Mouse (Mus musculus): ENCODE data around the gene Asb14.
"Not testable (repeated sequence)": the region's sequence is repeated elsewhere in the genome, so short reads cannot be mapped to it uniquely, and the experiment has no call there.

Asb14 gene

DNA sequence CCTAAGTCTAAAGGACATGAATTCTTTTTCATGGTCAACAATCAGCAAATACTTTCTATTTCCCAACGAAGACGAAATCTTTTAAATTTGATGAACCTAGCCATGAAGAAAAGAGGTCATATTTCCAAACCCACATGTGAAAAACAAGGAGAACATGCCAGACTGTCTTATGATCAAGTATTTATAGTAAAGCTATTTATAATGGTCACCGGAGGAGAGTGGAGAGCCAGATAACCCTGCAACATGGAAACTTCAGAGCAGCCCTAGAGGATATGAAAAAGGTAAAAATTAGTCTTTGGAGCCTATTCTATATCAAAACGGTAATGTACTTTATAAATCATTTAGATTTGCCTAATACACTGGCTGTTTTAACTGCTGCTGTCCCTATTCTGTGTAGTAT, at the start of gene Asb14:
Gene Asb14 (plus strand): TSS at position 166 of the 400 bp plus-strand sequence.
- no peak for DNase-seq (ENCODE audit: low spot score in 2 of 2)

- DNase-seq (ENCODE audit: low spot score in 2 of 2), result no peak
These were observed 41.3 kb upstream of the Asb14 start for GRCm38 (mm10) chr14:26853053-26853452.

GRCm38 (mm10) chr14:26854066-26854465, 40.3 kb upstream of the Asb14 start:
- no peak for DNase-seq (ENCODE audit: low spot score in 2 of 2)

DNA sequence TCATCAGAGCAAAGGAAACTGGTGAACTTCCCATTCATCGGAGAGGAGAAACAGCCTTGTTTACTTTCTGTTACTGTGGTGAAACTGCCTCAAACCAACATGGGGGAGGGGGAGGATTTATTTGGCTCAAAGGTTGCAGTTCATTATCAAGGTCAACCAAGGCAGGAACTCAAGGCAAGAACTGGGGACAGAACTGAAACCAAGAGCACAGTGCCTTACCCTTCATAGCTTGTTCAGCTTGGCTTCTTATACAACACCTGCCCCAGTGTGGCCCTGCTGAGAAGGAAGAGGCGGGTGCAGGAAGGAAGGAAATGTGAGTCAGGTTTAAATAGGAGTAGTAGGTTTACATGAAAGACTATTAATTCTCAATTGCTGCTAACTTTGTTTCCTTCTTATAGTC, 36.0 kb upstream of the Asb14 start:
- no peak for DNase-seq (ENCODE audit: low spot score in 2 of 2)

- DNase-seq (ENCODE audit: low spot score in 2 of 2), result no peak
These were observed 35.3 kb upstream of the Asb14 start for GRCm38 (mm10) chr14:26859024-26859423.

- DNase-seq (ENCODE audit: low spot score in 2 of 2), result no peak
These were observed 27.0 kb upstream of the Asb14 start for GRCm38 (mm10) chr14:26867356-26867755.

DNA sequence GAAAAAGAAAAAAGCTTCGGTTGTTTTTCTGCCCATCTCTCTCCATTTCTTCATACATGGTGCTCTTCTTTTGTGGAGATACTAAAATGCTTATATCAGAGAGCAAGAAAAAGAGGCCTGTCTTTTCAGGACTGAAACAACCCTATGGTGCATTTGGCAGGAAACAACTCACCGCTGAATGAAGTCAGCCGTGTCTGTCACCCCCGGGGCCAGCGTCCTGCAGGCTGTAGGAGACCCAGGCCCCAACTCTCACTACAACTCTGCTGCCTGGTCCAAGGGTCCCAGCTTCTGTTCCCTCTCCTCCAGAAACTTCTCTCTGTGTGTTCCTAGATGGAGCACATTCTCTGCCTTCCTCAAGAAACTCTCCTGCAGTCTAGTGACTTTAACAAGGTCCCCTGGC, 26.1 kb upstream of the Asb14 start:
- DNase-seq (ENCODE audit: low spot score in 2 of 2), result no peak

GRCm38 (mm10) chr14:26878756-26879155, 15.6 kb upstream of the Asb14 start:
- no peak for DNase-seq (ENCODE audit: low spot score in 2 of 2)

GRCm38 (mm10) chr14:26879976-26880375, 14.4 kb upstream of the Asb14 start:
- DNase-seq (ENCODE audit: low spot score in 2 of 2), result no peak

DNA sequence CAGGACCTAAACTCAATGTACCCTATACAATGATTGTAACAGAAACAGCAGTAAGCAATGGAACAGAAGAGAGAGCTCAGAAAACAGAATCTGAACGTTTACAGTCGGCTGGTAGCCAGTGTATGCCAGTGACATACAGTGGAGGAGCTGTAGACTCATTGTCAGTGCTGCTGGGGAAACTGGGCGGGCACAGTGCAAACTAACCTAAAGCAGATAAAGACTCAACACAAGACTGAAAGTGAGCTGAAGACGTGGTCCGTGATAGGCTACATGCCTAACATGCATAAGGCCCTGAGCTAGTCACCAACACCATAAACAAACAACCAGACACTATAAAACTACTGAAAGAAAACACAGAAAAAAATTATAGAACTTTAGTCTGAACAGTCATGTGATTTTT, 12.7 kb upstream of the Asb14 start:
- no peak for DNase-seq (ENCODE audit: low spot score in 2 of 2)

DNA sequence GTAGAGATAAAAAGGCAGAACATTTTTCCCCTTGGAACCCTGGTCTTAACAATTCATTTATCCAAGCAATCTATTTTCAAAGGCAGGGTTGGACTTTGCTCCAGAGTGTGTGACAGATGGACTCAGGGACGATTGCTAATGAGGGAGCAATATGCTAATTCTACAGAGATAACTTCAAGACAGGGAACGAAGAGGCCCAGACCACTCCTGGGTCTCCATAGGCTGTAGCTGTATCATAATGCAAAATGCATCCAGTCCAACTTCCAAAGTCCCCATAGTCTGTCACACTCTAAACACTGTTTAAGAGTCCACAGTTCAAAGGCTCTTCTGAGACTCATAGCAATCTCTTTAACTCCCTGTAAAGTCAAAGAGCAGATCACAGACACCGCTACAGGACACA, 7.1 kb upstream of the Asb14 start:
- no peak for DNase-seq (ENCODE audit: low spot score in 2 of 2)

GRCm38 (mm10) chr14:26890777-26891176, 3.6 kb upstream of the Asb14 start:
- DNase-seq (ENCODE audit: low spot score in 2 of 2), result no peak

- DNase-seq (ENCODE audit: low spot score in 2 of 2), result no peak
These were observed 5.1 kb downstream of the Asb14 start for GRCm38 (mm10) chr14:26899490-26899889.

DNA sequence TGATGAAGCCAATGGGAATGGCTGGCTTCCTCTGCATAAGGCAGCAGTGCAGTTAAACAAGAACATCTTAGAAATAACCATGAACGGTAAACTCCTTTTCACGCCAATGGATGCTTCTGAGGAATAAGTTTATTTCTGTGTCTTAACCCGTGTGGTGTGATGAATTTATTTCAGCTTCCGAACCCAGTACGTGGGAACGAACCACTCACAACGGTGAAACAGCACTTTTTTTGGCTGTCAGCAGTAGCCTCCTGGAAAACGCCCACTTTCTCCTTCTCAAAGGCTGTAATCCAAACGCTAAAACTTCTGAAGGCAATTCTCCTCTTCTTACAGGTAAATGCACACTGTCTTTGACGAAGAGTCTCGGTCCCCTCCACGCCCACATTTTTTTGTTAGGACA, 6.5 kb downstream of the Asb14 start:
- no peak for DNase-seq (ENCODE audit: low spot score in 2 of 2)

DNA sequence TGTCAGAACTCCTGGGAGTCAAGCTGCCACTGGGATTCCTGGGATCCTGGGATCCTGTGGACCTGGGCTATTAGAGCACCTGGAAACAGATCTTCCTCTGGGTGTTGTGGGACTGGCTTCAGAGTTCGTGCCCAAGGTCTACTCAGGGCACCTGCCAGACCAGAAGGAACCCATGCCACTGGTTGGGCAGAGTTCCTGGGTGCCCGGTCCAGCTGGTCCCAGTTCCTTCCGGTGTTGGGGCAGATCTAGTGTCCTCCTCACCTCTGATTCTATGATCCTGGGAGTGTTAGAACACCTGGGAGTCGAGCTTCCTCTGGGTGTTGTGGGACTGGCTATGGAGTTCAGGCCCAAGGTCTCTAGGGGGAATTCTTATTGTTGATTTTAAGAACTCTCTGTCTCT, 13.0 kb downstream of the Asb14 start:
- no peak for DNase-seq (ENCODE audit: low spot score in 2 of 2)

DNA sequence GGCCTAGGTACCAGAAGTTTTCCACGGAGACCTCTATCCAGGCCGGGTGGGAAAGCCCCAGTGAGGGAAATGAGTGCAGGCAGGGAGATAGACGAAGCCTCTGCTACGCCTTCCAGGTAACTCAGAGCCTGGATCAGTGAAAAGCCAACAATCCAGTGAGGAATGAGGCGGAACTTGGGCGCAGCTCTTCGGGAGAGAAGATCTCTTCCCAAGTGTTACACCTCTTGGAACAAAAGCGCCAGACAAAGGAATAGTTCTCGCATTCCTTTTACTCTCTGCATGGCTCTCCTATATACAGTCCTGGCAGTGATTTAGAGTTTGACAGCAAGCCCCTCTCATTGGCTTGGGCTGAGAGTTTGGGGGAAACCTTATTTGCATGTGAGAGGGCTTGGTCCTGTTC, 16.1 kb downstream of the Asb14 start:
- DNase-seq (ENCODE audit: low spot score in 2 of 2), result not testable (repeated sequence)

DNA sequence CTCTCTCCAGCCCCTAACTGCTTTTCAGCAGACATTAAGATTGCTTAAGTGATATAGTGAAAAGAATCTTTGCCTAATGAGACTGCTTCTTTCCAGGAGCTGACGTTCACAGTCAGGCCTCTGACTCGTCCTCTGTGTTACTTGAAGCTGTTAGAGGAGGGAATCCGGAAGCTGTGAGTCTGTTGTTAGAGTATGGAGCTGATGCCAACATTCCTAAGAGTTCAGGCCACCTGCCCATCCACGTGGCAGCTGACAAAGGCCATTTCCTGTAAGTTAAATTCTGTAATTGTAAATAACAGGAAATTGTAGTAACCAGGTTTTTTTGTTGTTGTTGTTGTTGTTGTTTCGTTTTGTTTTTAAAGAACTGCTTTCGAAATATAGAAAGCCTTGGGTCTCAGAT, 16.8 kb downstream of the Asb14 start:
- no peak for DNase-seq (ENCODE audit: low spot score in 2 of 2)

GRCm38 (mm10) chr14:26911826-26912225, 17.5 kb downstream of the Asb14 start:
- DNase-seq (ENCODE audit: low spot score in 2 of 2), result no peak

GRCm38 (mm10) chr14:26913681-26914268, 19.4 kb downstream of the Asb14 start:
- peak in 1 of 2 experiments; percentile 22 for DNase-seq (ENCODE audit: low spot score in 2 of 2)

DNA sequence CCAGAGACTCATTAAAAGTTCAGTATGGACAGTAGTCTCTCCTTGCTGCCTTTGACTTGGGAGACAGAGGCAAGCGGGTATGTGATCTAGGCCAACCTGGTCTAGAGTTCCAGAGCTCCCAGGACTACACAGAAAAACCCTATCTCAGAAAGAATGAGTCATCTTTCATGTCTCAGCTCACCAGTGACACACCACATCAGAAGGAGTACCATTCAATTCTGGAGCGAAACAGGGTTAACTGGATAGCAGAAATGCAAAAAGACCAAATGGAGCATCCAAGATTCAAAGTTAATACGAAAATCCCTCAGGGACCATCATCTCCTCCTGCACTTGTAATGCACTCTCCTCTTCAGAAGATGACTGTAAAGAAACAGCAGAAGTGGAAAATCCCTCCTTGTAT, 25.0 kb downstream of the Asb14 start:
- no peak for DNase-seq (ENCODE audit: low spot score in 2 of 2)

DNA sequence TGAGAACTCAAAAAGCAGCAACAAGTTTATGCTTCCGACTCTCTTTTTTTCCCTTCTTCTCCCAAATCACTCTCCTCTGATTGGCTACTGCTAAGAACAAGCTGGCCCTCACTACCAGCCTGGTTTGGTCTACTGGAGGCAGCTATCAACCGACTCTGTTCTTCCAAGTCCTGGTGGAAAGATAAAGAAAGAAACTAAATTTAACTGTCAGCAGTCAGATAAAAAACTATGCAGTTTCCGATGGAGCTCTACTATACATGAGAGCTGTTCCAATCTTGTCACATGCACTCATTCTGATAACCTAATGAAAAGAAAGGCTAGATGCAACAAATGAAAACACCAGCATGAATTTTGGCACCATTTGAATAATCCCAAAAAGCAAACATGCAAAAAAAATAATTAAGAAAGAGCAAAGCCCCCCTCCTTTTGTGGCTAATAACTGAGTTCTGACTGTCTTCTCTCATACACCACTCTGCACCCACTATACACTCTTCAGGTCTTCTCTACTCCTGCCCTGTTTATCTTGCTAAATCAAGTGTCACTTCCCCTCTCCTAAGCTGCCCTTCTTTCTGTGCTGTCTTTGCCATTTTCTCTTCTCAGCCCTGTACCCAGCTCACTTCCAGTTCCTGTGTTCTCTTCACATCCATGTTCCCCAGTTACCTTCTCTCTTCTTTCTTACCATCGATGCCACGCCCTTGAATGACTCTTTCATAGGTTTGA, 29.5 kb downstream of the Asb14 start:
- no peak for DNase-seq (ENCODE audit: low spot score in 2 of 2)

- no peak for DNase-seq (ENCODE audit: low spot score in 2 of 2)
These were observed 40.5 kb downstream of the Asb14 start for GRCm38 (mm10) chr14:26934891-26935290.

DNA sequence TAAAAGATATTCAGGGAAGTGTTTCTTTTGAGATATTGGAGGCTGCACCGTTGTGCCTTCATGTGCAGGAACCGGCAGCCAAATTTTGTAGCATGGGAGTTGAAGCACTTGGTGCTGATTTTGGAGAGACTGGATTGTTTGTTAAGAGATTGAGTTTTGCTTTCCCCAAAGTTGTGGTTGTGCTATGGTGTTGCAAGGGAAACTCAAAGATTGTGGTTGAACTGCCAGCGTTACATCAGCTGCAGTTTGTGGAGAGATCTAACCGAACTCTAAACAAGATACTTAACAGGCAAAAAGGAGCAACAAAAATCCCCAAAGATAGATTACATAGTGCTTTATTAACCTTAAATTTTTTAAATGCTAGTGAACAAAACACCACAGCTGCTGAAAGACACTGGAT, 41.2 kb downstream of the Asb14 start:
- no peak for DNase-seq (ENCODE audit: low spot score in 2 of 2)

DNA sequence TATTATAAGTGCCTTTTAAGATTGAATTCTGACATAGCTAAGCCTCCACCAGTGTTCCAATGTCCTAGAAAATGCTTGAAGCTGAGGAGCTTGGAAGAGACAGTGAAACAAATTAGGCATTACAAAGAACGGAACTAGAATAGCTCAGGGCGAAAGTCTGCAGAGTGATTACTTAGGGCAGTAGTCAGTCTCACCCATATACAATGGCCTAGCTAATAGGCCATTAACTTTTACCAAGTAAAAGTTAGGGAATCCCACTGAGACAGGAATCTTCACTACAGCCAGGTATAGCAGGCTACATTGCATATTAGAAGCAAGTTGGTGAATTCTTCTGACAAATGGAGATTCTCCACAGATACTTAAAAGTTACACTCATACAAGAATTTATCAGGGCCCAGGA, 61.8 kb downstream of the Asb14 start:
- DNase-seq (ENCODE audit: low spot score in 2 of 2), result not testable (repeated sequence)
